Mouse (Mus musculus) frontal cortex, postnatal 10 days (tissue): ENCODE measurements around the gene Aph1b.
"Not testable (repeated sequence)": the region's sequence is repeated elsewhere in the genome, so short reads cannot be mapped to it uniquely, and the experiment has no call there.

Experiments
- DNase-seq, 2 experiments: peaks; one replicate each; pipeline ENCODE4 v3.0.0; 2022; ENCODE audit warnings: low spot score in 2 of 2, mixed read lengths in 1 of 2

Aph1b gene

DNA sequence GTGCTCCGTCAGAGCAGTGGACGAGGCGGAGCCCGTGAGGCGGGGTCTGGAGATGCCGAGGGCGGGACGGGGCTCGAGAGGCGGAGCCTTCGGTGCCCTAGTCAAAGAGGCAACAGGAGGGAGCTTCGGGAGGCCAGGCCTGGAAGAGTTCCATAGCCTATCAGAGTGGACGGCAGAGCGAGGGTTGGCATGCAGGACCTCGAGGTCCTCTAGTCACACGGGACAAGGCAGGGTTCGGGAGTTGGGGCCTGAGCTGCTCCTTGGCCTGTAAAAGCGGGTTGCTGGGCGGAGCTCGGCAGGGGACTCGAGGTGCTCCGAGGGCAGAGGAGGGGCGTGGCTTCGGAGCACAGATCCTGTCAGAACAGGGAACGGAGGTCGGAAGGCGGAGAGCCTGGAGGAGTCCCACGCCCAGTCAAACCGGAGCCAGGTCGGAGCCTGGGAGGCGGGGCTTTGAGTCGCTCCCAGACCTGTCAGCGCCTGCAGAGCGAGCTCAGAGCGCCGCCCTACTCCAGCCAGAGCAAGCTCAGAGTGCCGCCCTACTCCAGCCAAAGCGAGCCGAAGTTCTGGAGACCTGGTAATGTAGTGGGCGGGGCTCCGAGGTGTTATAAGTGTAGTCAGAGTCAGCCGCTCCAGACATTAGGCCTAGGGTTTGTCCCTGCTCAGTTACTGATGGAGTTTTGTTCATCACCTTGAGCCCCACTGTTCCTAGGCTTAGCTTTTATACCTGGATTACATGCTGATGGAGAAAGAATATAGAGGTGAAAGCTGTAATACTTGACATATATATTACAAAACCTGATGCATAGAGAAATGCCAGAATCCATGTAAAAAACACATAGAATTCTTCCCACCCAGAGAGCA, at the start of gene Aph1b:
Gene Aph1b (minus strand): TSS at position 27 of the 861 bp plus-strand sequence.
- peak; percentile 92 to 93 for DNase-seq

DNA sequence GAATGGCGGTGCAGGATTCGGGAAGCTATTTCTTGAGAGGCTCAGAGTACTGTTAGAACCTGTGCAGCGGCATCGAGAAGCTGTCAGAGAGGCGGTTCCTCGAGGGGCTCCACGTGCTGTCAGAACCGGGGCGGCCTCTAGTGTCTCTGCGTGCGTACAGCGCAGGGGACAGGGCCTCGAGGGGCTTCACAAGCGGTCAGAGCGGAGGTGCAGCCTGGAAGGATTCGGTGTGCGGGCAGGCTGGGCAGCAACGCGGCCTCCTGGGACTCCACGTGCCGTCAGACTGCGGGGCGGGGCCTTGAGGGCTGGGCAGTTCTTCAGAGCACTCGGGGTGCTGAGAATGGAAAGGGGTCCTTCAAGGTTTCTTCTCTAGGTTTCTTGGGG, 39.8 kb upstream of the Aph1b start:
- no peak for DNase-seq

DNA sequence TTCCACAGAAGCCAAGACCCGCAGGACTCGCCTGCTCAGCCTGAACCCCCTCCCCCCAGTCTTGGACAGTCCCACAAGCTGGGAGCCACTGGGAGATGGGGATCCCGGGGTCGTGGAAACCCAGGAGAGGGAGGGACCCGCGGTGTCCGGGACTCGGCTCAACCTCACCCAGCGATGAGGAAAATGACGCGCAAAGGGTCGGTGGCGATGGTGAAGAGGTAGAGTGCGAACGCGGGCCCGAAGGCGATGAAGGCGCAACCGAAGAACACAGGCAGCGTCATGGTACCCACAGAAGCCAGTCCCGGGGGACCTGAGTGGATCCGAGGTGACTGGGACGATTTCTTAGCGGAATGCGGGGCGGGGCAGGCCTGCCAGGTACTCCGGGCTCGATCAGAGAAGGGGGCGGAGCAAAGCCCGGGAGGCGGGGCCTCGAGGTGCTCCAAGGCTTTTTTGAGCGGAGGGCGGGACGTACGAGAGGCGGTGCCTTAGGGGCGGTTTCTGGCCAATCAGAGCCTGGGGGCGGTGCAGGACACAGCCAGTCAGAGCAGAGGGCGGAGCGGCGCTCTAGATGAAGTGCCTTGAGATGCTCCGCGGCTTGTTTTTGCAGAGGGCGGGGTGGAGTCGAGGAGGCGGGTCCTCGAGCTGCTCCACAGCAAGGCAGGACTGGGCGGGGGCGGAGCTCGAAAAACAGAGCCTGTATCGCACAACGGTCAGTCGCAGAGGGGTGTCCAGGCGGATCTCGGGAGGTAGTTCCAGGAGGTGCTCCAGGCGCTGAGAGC, 39.2 kb upstream of the Aph1b start, which contains the start of gene Aph1c:
Gene Aph1c (minus strand): TSS at position 409 of the 779 bp plus-strand sequence.
- peak; percentile 98 for DNase-seq

DNA sequence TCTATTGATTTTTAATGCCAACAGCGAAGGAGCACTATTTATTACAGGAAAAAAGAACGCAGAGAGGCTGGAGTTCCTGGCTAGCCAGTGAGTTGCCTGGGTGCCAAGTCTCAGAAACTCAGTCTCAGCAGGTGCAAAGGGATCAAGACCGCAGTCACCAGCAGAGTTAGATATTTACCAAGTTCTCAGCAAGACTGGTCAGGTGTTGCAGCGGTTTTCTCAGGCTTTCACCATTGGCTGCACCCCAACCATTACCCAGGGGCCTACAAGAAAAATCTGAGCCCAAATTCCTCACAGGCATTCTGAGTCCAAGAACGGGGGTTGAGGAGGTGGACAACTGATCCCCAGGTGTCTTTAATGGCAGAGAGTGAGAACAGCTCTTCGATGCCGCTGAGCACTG, 38.6 kb upstream of the Aph1b start:
- no peak for DNase-seq

DNA sequence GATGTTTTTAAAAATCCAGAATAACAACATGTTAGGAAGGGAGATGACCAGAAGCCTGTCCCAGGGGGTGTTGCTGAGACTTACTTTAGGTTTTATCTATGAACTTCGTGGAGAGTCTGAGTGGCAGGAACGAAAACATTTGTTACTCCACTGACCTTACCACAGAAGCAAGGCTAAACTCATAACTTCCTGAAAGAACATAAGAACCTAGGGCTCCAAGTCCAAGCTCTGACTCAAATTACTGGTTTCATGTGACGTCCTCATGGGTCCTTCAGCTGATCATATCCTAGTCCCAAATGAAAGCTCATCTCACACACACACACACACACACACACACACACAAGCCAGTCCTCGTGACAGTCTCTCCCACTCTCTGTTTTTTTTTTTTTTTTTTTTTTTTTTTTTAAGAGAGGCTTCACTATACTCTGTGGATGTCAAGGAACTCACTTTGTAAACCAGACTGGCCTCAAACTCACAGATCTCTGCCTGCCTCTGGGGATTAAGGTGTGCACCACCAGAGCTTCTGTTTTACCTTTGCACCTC, 37.1 kb upstream of the Aph1b start:
- no peak for DNase-seq

DNA sequence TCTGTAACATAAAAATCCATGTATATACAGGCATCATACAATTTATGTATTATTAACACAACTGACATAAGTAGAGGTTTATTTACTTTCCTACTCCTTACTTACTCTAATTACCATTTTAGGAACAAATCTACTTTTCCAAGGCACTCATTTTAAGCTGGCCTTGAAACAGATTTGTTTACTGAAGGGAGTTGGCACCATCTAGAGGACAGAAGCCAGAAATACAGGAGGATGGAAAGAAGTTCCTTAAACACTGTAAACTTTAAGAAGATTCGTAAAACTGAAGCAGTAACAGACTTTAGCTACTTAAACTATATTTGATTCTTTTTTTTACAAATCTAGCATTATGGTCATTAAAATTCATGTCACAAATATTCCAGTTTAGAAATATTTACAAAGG, 30.7 kb upstream of the Aph1b start:
- no peak for DNase-seq

DNA sequence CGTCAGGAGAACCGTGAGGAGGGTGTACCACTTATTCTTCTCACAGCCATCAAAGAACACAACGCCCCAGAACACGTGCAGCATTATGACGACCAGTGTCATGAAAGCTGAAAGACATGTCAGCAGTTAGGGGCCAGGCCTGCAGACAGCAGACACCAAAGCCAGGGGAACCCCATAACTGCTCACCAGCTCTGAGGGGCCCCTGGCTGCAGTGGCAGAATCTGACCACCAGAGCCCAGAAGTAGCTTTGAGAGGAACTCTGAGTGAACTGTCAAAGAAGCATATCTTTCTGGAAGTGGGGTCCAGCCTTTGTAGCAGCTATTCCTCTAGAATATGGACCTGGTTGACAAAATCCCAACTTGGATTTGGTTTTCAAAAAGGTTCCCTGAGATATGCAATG, 27.0 kb upstream of the Aph1b start:
- DNase-seq: not testable (repeated sequence)

DNA sequence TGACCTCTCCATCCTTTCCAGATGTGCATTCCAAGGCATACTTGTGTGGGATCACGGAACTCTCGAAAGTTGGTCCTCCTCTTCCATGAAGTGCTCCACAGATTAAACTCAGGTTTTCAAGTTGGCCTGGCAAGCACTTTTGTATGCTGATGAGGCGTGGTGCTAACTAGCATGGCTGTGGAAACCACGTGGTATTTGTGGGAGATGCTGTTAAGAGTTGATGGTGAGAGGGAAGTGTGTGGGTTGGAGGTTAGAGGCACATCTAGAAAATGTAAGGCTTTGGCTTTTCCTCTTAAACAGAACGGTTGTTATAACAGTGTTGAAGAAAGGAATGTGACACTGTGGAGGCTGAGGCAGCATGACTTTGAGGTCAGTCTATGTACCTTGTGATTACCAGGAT, 25.7 kb upstream of the Aph1b start:
- DNase-seq: no peak

DNA sequence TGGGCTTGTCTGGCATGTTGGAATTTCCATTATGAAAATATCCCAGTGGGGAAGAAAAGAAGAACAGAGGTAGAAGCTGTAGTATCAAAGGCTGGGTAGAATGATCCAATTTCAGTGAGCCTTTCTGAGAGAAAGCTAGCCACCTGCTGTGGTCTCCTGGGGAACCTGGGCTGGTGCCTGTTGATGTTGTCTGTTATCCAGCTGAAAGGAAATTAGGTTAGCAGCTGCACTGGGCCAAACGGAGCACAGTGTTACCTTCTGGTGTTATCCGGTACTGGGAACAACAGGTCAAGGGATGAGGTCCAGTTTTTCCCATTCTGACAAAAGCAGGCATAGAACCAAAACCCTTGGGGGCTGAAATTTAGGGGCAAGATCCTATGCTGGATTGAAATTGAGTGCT, 18.1 kb upstream of the Aph1b start:
- DNase-seq: no peak

DNA sequence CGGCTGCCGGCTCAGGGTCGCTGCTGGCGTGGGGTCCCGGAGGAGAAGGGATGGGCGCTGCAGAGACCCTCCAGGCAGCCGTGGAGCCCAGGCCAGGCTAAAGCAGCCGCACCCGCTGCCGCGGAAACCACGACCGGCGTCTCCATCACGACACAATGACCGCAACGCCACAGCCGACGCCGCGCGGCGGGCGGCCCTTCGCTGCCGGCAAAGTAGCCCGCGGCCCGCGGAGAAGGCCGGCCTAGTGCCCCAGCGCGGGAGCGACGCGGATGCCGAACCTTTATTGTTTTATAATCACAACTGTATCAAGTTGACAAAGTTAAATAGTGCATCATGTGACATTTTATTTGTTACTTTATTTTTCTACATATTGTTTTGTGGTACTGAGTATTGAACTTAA, 10.7 kb upstream of the Aph1b start:
- DNase-seq: not testable (repeated sequence)

DNA sequence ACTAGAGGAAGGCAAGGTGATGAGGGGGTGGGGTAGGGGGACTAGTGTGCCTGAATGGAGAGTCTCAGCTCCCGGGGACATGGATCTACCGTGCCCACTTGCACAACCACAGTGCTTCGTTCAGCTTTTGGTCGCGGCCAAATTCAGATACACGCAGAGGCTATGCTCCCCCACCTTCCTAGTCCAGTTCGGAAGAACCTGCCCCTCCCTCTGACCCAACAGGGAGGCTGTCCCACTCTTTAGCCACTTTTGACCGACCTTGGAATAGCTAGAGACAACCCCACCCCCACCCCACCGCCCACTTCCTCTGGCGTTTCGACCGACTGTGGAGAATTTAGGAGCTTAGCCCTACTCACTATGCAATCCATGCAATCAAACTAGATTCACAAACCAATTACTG, 6.7 kb upstream of the Aph1b start:
- DNase-seq: no peak

DNA sequence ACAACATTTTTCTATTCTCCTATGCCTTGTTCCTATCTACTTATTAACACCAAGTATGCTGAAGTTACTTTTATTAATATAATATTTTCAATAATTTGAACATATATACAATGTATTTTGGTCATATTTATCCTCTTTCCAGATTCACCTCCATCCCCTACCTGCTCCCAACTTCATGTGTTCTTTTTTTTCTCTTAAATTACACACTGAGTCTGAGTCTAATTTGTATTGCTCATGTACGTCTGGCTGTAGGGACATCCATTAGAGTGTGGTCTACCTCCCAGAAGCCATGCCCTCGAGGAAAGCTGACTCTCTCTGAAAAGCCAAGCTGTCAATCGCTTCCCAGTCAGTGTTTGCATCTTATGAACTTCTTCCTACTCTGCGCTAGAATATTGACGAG, 1.4 kb upstream of the Aph1b start, which contains the start of gene Gm10647:
Gene Gm10647 (plus strand): TSS at position 301 of the 400 bp plus-strand sequence.
- no peak for DNase-seq

DNA sequence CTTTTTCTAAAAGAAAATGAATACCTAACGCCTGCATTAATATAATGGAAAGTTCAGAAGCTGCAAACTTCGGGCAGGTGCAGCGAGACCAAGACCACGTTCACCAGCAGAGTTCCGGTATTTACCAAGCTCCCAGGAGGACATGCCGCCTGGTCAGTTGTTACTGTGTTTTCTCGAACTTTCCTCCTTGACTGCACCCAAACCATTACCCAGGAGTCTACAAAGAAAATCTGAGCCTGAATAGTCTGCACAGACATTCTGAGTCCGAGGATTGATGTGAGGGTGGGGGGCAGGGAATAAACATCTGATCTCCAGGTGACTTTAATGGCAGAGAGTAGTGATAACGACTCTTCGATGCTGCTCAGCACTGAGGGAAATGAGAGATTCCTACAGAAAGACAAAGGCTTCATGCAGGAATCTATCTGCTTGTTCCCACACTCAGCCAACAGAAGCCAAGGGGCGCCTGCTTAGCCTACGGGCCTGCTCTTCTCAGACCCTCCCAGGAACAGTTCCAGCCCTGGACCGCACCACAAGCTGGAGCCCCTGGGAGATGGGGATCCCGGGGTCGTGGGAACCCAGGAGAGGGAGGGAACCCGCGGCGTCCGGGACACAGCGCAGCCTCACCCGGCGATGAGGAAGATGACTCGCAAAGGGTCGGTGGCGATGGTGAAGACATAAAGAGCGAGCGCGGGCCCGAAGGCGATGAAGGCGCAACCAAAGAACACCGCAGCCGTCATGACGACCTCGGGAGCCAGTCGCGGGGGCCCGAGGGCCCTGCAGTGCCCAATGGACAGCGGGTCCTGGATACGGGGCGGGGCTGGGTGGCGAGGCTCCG, 444 bp downstream of the Aph1b start:
- no peak for DNase-seq

DNA sequence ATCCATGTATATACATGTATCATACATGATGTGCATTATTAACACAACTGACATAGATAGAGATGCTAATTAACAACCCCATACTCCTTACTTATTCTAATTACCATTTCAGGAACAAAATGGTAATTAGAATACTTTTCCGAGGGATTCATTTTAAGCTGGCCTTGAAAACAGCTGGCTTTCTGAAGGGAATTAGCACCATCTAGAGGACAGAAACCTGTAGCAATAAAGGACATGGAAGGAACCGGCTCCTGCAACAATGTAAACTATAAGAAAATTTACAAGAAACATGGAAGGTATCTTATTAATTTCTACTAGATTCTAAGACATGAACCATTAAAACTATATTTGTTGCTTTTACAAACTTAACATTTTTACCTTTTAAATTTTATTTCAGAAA, 7.5 kb downstream of the Aph1b start:
- no peak for DNase-seq

DNA sequence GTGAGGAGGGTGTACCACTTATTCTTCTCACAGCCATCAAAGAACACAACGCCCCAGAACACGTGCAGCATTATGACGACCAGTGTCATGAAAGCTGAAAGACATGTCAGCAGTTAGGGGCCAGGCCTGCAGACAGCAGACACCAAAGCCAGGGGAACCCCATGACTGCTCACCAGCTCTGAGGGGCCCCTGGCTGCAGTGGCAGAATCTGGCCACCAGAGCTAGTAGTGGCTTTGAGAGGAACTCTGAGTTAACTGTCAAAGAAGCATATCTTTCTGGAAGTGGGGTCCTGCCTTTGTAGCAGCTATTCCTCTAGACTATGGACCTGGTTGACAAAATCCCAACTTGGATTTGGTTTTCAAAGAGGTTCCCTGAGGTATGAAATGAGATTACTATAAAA, 10.7 kb downstream of the Aph1b start:
- not testable (repeated sequence) for DNase-seq

DNA sequence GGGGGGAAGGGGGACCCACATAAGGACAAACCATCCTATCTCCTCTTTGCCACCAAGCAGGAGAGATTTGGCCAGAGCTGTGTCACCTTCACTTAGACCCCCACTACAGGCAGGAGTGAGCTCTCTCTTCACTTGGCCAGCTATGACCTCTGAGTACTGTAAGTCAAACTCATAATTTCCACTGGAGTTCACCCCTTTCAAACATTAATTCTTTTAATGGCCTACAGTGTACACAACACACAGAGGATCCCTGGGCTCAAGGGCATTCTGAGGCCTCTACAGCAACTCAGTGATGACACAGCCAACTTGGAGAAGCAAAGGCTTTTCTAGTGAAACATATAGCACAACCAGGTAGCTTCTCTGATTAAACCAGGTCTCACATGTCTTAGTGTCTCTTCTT, 24.6 kb downstream of the Aph1b start:
- DNase-seq: no peak

DNA sequence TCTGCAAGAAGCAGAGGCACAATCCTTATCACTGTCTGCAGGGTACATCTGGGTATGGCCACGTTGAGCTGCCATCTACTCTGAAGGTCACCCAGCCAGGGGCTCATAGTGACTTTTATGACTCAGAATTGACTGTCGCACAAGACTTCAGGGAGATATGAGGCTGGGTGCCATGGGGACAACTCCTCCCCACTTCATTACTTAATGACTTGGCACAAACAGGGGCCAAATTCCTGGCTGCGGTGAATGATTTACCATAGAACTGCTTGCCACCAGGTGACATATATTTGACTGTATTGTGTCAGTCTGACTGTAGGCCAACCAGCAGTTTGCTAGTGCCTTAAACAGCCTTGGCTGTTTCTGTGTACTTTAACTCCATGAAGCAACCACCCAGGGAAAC, 26.0 kb downstream of the Aph1b start:
- no peak for DNase-seq

DNA sequence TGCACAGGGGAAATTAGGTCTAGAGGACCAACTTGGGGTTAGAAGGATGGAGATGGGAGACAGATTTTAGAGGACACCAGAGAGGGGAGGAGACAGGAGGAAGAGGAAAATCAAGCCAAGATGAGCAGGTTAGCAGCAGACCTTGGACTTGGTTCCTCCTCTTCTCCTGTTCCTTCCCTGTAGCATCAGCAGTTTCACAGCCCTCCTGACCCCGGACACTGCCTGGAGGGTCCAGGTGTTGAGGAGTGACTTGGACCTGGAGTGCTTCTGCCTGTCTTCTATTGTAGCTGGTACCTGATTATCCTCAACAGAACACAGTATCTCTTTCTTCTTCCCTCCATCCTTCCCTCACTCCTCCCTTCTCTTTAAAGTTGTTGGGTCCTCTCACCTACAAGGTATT, 26.6 kb downstream of the Aph1b start:
- no peak for DNase-seq

DNA sequence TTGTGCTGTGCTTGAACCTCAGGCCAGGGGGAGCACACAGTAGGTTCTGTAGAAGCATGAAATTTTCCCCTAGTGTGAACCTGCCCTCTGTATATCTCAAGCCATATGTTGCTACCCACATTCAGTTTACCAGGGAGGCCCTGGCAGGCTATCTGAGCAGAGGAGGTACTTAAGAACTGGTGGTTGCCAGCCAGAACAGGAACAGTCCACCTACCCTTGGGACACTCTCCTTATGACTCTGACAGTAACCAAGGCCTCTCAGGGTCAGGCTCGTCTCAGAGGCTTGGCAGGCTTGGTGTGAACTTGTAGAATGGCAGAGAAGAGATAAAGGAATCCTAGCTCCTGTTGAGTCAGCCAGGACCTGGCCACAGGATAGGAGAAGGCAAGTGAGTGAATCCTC, 34.3 kb downstream of the Aph1b start:
- no peak for DNase-seq

DNA sequence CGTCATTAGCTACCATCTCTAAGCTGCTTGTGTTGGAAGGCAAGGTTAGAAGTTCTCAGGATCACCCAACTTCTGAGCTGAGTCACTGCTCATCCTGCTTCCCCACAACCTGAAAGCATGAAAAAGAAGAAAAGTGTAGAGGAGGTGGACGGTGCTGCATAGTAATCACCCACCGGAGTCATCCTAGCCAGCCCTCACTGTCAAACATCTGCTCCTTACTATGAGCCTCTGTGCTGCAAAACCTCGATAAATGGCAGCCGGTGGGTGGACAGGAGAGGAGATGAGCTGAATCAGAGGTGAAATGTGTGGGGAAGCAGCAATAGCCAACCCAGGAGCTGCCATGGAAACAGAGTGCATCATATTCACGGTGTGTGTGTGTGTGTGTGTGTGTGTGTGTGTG, 42.4 kb downstream of the Aph1b start:
- peak in 1 of 2 experiments; percentile 43 for DNase-seq

DNA sequence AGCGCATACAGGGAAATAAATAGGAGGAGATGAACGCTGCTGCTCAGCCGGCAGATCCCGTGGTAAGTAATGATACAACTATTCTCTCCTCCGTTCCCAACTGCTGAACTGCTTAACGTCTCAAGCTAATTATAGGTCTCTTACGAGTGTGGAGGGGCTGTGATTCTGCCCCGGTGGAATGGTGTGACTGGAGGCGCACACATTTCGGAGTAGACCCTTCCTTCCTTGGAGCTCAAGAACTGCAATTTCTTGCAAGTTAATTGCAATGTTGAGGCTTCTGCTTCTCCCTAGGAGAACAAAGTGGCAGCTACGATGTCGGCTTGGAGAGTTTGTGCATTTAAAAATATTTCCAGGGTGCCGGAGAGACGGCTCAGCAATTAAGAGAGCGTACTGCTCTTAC, 46.9 kb downstream of the Aph1b start:
- peak; percentile 19 to 24 for DNase-seq

DNA sequence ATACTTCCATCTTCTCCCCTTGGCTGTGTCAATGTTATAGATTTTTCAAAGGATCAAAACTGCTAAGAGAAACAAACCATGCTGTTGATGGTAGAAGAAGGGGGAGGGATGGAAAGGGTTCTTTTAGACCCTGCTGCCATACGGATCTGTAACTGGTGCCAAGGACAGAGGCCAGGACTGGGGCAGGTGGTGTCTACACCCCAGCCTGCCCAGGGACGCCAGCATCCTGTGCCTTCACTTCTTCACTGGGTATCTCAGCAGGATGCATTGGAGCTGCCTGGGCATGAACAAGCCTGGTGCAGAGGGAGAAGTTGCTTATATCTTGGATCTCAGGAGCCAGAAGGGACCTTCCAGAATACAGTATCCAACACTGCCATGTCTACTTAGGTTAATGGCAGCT, 50.8 kb downstream of the Aph1b start:
- no peak for DNase-seq
